Mouse (Mus musculus) hindbrain, postnatal 0 days (tissue): ENCODE results near the gene Nr0b2. TPM values are rescaled to one million over a fixed set of nuclear protein-coding genes. Genes with fewer than 3 reads are reported as not detected.

ENCODE experiments used
- ATAC-seq: fragments of 200-750 bp; cut with Nextera tagmentation; 2 replicates; pipeline ENCODE4 v1.8.0; 2017; ENCODE audit warnings: mild to moderate bottlenecking, moderate TSS enrichment, moderate library complexity
- DNase-seq: peaks from one replicate; pipeline ENCODE4 v3.0.0-alpha.2; 2015; ENCODE audit warnings: low spot score
- H3K27ac ChIP-seq: fragments of 300-500 bp; sonication (generic); 2 replicates; pipeline ENCODE4 v1.5.1; 2014; ENCODE audit warnings: mild to moderate bottlenecking
- H3K27me3 ChIP-seq: fragments of 300-500 bp; sonication (generic); 2 replicates; pipeline ENCODE4 v1.6.1; 2014; ENCODE audit warnings: low read length, mixed read lengths; ENCODE audit not compliant: insufficient read depth
- H3K36me3 ChIP-seq: fragments of 300-500 bp; sonication (generic); 2 replicates; pipeline ENCODE4 v1.6.1; 2014; ENCODE audit warnings: low read length, mixed read lengths; ENCODE audit not compliant: insufficient read depth
- H3K4me1 ChIP-seq: fragments of 300-500 bp; sonication (generic); 2 replicates; pipeline ENCODE4 v1.6.1; 2014; ENCODE audit warnings: antibody characterized with exemption, low read length, mixed read lengths; ENCODE audit not compliant: insufficient read depth
- H3K4me2 ChIP-seq: fragments of 300-500 bp; sonication (generic); 2 replicates; pipeline ENCODE4 v1.6.1; 2014; ENCODE audit warnings: low read depth, mild to moderate bottlenecking, low read length, moderate library complexity, mixed read lengths
- H3K4me3 ChIP-seq: fragments of 300-500 bp; sonication (generic); 2 replicates; pipeline ENCODE4 v1.5.1; 2014; ENCODE audit warnings: low read length
- H3K9ac ChIP-seq: fragments of 300-500 bp; sonication (generic); replicated peaks from 2 replicates; pipeline ENCODE4 v1.6.1; 2014; ENCODE audit warnings: mild to moderate bottlenecking, low read length, moderate library complexity, mixed read lengths
- H3K9me3 ChIP-seq: fragments of 300-500 bp; sonication (generic); 2 replicates; pipeline ENCODE4 v1.6.1; 2016; ENCODE audit warnings: low read length, mixed read lengths
- CTCF ChIP-seq: IDR thresholded peaks from 2 replicates; pipeline ENCODE4 v1.5.1; 2016; ENCODE audit warnings: antibody characterized with exemption, control low read depth, low read depth
- WGBS: fragments of 180-500 bp; shearing (Covaris S2); extraction: QIAGEN DNeasy Blood & Tissue Kit; methylation state at CpG from one replicate; pipeline ENCODE4 v1.1.7; 2014; 5-methylcytosine and 5-hydroxymethylcytosine counted together
- microRNA-seq, 2 experiments: library from miRNA; unstranded; fragments of <30 nt; microRNA quantifications; one replicate each; pipeline ENCODE4; 2016
- polyA plus RNA-seq: library from polyadenylated mRNA; unstranded; fragments of >200 nt; fragmentation: Nextera tagmentation; extraction: Ambion mirVana; gene quantifications from 2 replicates; pipeline ENCODE4 v1.2.1, GENCODE M21; 2015
- total RNA-seq: library from RNA; depleted of rRNA; stranded (reverse); fragments of >200 nt; gene quantifications from 2 replicates; pipeline ENCODE4 v1.2.3, GENCODE M21; 2014; rRNA removed

Gene Nr0b2
- total and polyA plus RNA-seq, 2 experiments from 2014 or later, result 0.21 to 0.47 TPM

GRCm38 (mm10) chr4:133604175-133604574 is 51.0 kb downstream of the Nr0b2 start:
- H3K4me3 ChIP-seq, result no peak overlapping the region
- no peaks in the 10 kb centered on the region for H3K9me3 ChIP-seq
- DNase-seq (no peak), ATAC-seq (no peak)
- H3K27me3 ChIP-seq, result peaks cover 22% of the 10 kb centered on the region
- no peak for TF ChIP-seq CTCF
- peaks cover 7% of the 10 kb centered on the region for H3K4me1 ChIP-seq
- H3K9ac ChIP-seq, result no peak overlapping the region
- H3K27ac ChIP-seq, result no peak overlapping the region
- H3K36me3 ChIP-seq, result peaks cover 33% of the 10 kb centered on the region
- 79% methylated on average over 7 of the region's 7 CpGs for WGBS
- no peak overlapping the region for H3K4me2 ChIP-seq

- 54% methylated on average over 6 of the region's 6 CpGs for WGBS
- H3K27ac ChIP-seq, result no peak overlapping the region
- peaks cover 33% of the 10 kb centered on the region for H3K36me3 ChIP-seq
Measured at GRCm38 (mm10) chr4:133604856-133605255, 51.7 kb downstream of the Nr0b2 start.

GRCm38 (mm10) chr4:133605330-133605729 is 52.2 kb downstream of the Nr0b2 start:
- no peak overlapping the region for H3K9ac ChIP-seq

More at GRCm38 (mm10) chr4:133604856-133605255, 51.7 kb downstream of the Nr0b2 start:
- peaks cover 17% of the 10 kb centered on the region for H3K27me3 ChIP-seq
- H3K4me2 ChIP-seq, result no peak overlapping the region
- H3K4me1 ChIP-seq, result peaks cover 1% of the 10 kb centered on the region
- TF ChIP-seq CTCF, result no peak
- H3K9ac ChIP-seq, result no peak overlapping the region
- no peaks in the 10 kb centered on the region for H3K9me3 ChIP-seq
- no peak overlapping the region for H3K4me3 ChIP-seq
- DNase-seq (no peak), ATAC-seq (no peak)

More at GRCm38 (mm10) chr4:133605330-133605729, 52.2 kb downstream of the Nr0b2 start:
- ATAC-seq (no peak), DNase-seq (no peak)
- Histone ChIP-seq H3K4me1 (no peaks in the 10 kb centered on the region), H3K36me3 (peaks cover 33% of the 10 kb centered on the region), H3K4me3 (no peak overlapping the region), H3K9me3 (no peaks in the 10 kb centered on the region), H3K27ac (no peak overlapping the region), H3K27me3 (peaks cover 12% of the 10 kb centered on the region), H3K4me2 (no peak overlapping the region)
- whole genome bisulfite sequencing, result 51% methylated on average over 9 of the region's 9 CpGs
- TF ChIP-seq CTCF, result no peak

Small RNA genes within 50 kb of the gene (microRNA-seq; reads per million reads assigned to microRNA genes)
- 0 reads per million in 2 experiments for gene Gm23158

Other genes with a start within 250 kb of the Nr0b2 start
- gene Wdtc1, start 199.9 kb upstream of the Nr0b2 start, total RNA-seq, result 47.7 and 51.9 TPM in 2 replicates
- 12.8 and 14.9 TPM in 2 replicates for gene Wdtc1, start 199.9 kb upstream of the Nr0b2 start, polyA plus RNA-seq
- gene Slc9a1, start 183.7 kb upstream of the Nr0b2 start, total RNA-seq, result 21.2 and 21.7 TPM in 2 replicates
- gene Slc9a1, start 183.7 kb upstream of the Nr0b2 start, polyA plus RNA-seq, result 8.2 and 10.1 TPM in 2 replicates
- 1.3 and 3.6 TPM in 2 replicates for gene Tent5b, start 73.2 kb upstream of the Nr0b2 start, total RNA-seq
- gene Tent5b, start 73.2 kb upstream of the Nr0b2 start, polyA plus RNA-seq, result 0.49 and 0.55 TPM in 2 replicates
- gene Trnp1, start 54.8 kb upstream of the Nr0b2 start, total RNA-seq, result 48.1 and 54.5 TPM in 2 replicates
- 20.9 and 22.0 TPM in 2 replicates for gene Trnp1, start 54.8 kb upstream of the Nr0b2 start, polyA plus RNA-seq
- gene Kdf1, start 34.4 kb upstream of the Nr0b2 start, total RNA-seq, result 0.11 and 0.26 TPM in 2 replicates
- gene Kdf1, start 34.4 kb upstream of the Nr0b2 start, polyA plus RNA-seq, result 0.53 and 0.60 TPM in 2 replicates
- 54.1 and 70.4 TPM in 2 replicates for gene Nudc, start 7.4 kb upstream of the Nr0b2 start, total RNA-seq
- gene Nudc, start 7.4 kb upstream of the Nr0b2 start, polyA plus RNA-seq, result 265 and 272 TPM in 2 replicates
- gene Gpatch3, start 21.4 kb downstream of the Nr0b2 start, total RNA-seq, result 8.3 and 8.8 TPM in 2 replicates
- 6.1 and 6.3 TPM in 2 replicates for gene Gpatch3, start 21.4 kb downstream of the Nr0b2 start, polyA plus RNA-seq
- 20.0 and 32.2 TPM in 2 replicates for gene Gpn2, start 31.0 kb downstream of the Nr0b2 start, total RNA-seq
- gene Gpn2, start 31.0 kb downstream of the Nr0b2 start, polyA plus RNA-seq, result 16.9 and 18.6 TPM in 2 replicates
- 1.1 and 2.8 TPM in 2 replicates for gene Sfn, start 48.8 kb downstream of the Nr0b2 start, total RNA-seq
- 1.2 and 1.4 TPM in 2 replicates for gene Sfn, start 48.8 kb downstream of the Nr0b2 start, polyA plus RNA-seq
- gene Zdhhc18, start 96.8 kb downstream of the Nr0b2 start, total RNA-seq, result 17.4 and 22.6 TPM in 2 replicates
- gene Zdhhc18, start 96.8 kb downstream of the Nr0b2 start, polyA plus RNA-seq, result 8.2 and 10.2 TPM in 2 replicates
- 11.3 and 13.4 TPM in 2 replicates for gene Pigv, start 119.3 kb downstream of the Nr0b2 start, total RNA-seq
- 13.0 and 14.0 TPM in 2 replicates for gene Pigv, start 119.3 kb downstream of the Nr0b2 start, polyA plus RNA-seq
- gene Arid1a, start 203.4 kb downstream of the Nr0b2 start, total RNA-seq, result 54.1 and 59.1 TPM in 2 replicates
- 17.6 and 17.7 TPM in 2 replicates for gene Arid1a, start 203.4 kb downstream of the Nr0b2 start, polyA plus RNA-seq